Mouse (Mus musculus) cerebellum, postnatal 14 days (tissue): ENCODE data around the gene Gm49396.
A peak's percentile ranks its signal among the peaks of the same experiment; 100 is the strongest.

Experiments used
- DNase-seq, 2 experiments: peaks; one replicate each; pipeline ENCODE4 v3.0.0; 2021; ENCODE audit warnings: mixed read lengths in 2 of 2

The Gm49396 gene

DNA sequence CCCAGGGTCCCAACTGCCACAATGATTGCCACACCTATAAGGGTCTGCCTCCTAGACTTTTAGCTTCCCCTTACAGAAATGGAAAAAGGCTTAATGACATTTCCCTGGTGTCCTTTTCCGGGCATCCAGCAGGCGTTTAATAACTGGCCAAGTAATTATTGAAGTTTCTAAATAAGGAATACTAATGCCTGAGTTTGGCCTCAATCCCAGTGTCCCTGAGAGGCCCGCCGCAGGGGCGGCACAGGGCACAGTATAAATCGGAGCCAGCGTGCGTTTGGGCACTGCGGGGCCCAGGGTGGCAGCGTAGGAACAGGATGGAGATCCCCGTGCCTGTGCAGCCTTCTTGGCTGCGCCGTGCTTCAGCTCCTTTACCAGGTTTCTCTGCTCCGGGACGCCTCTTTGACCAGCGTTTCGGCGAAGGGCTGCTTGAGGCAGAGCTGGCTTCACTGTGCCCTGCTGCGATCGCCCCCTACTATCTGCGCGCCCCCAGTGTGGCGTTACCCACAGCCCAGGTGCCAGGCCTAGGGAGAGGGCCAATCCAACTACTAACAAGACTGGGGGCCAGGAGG is 10.0 kb upstream of the Gm49396 start:
- peak; percentile 69 to 76 for DNase-seq

GRCm38 (mm10) chr7:30553810-30554584 is 9.1 kb upstream of the Gm49396 start:
- no peak for DNase-seq

DNA sequence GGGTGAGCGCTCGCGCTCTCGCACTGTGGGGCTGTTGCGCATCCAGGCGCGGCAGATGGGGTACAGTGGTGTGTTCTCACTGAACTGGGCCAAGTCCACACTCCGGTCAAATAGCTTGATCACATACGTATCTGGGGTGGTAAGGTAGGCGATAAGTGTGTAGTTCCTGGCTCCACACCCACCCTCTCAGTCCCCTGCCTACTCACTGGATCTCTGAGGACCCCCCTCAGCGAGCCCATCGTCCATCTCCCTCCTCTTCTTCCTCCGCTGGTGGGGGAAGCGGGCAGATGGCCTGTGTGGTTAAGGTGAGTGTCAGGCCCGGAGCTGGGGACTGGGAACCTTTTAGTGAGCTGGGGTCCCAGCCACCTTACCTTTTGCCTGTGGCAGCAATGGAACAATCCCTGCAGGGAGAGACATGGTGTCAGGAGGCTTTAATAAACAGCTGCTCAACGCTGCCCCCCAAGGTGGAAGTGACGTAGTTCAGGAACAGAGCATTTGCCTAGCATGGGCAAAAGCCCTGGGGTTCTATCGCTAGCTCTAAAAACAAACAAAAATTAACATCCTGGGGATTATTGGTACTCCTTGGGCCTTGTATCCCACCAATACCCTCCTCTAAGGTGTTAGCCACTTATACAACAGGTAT is 6.1 kb upstream of the Gm49396 start:
- DNase-seq = peak in 1 of 2 experiments; percentile 59

DNA sequence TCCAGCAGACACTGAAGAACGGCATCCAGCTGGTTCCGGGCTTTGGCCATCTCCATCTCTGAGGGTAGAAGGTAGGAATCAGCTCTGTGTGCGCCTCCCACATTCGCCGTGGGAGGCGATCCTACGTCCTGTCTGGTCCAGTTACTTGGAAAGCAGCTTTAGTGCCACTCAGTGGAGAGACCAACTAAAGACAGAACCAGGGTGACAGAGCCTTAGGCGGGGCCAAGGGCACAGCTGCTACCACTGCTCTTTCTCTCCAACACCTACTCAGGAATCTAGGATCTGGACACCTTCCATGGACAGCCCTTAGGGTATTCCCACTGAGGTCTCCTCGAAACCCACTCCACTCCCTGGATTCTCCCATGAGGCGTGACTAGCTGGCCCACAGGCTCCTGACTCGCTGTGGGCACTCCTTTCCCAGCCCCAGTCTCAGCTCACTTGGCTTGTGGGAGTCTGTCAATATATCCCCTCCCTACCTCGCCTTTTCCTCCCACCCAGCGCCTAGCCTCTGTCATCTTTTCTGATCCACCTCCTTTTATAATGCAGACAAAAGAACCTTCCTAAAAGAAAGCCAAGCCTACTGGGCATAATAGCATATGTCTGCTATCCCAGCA is 5.1 kb upstream of the Gm49396 start:
- no peak for DNase-seq

DNA sequence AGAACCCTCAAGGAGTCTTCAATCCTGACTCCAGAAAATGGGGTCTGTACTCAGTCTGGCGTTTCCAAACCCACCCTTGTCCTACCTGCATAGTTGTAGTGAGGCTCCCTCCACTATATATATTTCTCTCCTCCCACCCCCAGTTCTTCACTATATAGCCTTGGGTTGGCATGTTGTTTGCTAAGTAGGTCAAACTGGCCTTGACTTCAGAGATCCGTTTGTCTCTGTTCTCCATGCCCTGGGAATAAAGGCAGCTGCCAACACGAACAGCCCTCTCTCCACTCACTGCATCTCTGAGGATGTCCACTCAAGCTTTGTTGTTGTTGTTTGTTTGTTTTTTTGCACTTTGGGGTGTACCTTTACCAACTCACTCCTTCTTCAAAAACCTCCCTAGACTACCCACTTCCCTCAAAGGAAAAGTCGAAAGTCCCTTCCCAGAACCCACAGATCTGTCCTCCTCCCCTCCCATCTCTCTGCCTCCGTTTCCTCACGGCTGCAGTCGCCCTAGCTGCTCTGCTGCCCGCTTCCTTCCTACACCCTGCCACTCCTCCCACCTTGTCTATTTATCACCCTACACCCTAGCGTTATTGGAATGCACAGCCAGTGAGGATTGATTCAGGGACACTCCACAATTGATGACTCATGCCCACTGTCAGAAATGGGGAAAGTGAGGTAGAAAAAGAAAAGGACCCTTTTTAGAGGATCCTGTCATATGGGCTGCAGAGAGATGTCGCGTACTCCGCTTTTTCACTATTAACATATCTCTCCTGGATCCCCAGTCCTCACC is 4.3 kb upstream of the Gm49396 start:
- DNase-seq = no peak

DNA sequence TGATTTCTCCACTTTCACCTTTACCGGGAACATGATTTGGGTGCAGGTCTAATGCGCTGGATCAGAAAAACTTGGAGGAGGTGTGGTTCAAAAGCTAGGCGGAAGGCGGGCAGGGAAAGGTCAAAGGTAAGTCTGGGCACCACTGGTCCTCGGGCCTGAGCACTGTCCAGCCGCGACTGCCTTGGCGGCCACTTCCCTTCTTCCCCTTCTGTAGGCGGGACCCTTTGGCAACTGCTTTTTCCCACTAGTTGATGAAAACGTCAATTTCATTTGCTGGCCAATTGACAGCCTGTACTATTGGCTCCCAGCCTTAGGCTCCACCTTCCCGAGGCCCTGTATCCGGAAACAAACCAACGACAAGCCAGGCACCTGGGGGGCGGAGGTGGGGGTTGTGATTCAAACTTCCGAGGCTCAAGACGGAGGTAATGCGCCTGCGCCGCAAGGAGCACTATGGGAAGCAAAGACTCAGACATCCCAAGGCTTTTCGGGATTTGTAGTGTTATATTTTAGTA is 3.6 kb upstream of the Gm49396 start, which contains the start of gene Lin37:
Gene Lin37, minus strand, starts transcription at position 396 of the 512 bp plus-strand sequence.
- DNase-seq = peak; percentile 99

DNA sequence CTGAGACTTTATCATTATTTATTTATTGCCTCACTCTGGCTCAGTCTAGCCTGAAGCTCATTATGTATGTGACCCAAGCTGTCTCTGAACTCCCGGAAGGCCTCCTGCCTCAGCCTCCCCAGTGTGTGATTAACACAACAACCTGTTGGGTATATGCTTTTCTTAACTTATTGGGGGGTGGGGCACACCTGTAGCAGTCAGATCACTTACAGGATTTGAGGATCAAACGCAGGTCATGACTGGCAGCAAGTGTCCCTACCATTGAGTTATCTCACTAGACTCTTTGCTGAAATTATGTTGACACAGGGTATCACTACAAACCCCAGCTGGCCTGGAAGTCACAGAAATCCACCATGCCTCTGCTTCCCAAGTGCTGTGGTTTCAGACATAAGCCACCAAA is 2.8 kb upstream of the Gm49396 start:
- no peak for DNase-seq

GRCm38 (mm10) chr7:30562526-30563116 is 523 bp upstream of the Gm49396 start:
- DNase-seq = no peak

DNA sequence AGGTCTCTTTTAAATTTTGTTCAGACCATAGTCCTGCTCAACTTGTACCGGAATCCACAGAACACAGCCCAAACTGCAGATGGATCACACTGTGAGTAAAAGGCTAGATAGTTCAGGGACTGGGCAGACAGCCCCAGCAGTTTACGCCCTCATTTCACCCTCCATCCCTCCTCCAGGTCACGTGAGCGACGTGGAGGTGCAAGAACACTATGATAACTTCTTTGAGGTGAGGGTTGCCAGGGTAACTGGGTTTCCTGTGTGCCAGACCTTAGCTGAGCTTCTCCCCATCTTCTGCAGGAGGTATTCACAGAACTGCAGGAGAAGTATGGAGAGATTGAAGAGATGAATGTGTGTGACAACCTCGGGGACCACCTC is 749 bp downstream of the Gm49396 start:
- DNase-seq = no peak

GRCm38 (mm10) chr7:30564970-30565571 is 1.9 kb downstream of the Gm49396 start, which contains the start of gene Igflr1:
TSS of gene Igflr1 (plus strand) at chr7:30565427.
- DNase-seq = no peak

DNA sequence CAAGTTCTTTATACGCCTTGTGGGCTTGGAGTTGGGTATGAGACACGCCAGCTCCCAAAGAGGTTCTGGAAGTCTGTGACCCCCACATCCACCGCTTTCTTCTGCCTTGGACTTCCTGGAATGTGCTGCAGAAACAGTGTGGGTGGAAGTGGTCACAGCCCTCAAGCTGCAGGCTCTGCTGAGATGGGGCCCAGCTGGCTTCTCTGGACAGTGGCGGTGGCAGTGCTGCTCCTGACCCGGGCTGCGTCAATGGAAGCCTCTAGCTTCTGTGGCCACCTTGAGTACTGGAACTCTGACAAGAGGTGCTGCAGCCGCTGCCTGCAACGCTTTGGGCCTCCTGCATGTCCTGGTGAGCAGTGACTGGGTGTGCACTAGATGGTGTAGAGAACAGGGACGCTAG is 2.9 kb downstream of the Gm49396 start:
- DNase-seq = no peak

- DNase-seq = no peak
Observed at GRCm38 (mm10) chr7:30567555-30567954, 4.4 kb downstream of the Gm49396 start.

DNA sequence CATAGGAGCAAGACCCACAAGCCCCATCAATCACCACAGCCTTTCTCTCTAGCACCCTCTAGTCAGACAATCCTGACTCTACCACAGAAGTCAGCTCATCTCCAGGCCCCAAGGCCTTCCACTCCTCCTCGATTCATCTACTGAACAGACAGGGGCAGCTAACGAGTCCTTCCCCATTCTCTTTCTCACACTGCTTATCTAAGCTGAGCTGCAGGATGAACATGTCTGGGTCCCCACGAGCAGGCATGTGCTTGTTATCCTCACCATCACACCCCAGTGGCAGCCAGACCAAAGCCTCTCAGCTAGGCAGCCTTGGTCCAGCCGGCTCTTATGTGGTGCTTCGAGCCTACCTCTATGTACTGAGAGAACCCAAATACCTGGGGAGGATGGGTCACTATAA is 9.2 kb downstream of the Gm49396 start:
- DNase-seq = no peak

DNA sequence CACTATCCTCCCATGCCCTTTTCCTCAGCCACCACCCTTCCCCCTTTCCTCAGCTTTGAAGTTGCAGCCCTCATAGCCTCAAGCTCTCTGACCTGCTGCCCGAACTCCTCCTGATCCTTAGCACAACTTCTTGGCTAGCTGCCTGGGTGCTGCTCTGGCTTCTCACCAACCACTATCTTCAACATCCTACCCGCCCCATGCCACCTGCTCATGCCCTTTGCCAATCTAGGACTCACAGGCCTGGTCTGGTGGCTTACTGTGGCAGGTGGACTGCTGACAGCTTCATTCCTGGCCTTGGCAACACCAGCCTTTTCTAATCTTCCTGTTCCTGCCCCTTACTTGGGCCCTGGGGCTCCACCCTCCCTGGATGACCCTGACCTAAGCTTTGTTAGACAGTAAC is 9.8 kb downstream of the Gm49396 start:
- DNase-seq = peak; percentile 86 to 90

DNA sequence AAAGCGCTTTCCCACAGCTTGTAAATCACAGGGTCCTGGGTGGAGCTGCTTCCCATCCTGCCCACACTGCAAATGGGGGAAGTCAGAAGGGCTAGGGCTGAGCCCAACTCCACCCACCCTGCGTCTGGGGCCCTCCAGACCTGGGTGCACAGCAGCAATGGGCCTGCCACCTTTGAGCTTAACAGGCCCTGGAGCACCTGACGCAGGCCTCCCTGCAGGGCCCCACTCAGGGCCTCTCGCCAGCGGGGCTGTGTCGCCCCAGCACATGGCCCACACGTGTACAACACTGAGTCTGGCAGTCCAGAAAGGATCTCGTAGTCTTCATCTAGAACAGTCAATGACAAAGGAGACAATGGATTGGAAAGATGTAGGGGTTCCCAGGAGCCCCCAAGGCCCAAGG is 16.8 kb downstream of the Gm49396 start:
- no peak for DNase-seq

DNA sequence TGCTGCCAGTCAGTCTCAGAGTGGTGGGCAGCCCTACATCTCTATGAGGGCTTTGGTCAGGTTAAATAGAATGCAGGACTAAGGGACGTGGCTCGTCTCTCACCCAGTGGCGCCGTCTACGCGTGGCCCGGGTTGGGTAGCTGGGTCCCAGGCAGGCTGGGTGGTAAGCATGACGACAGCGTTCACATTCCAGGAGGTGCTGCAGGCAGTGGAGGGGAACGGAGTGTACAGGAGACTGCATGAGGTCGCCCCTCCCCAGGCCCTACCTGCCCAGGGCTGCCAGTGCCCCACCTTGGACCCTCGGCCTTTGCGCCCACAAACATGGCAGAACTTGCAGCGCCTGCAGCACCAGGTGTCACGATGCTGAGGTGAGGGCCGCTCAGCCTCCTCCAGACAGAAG is 18.4 kb downstream of the Gm49396 start:
- DNase-seq = peak in 1 of 2 experiments; percentile 10

DNA sequence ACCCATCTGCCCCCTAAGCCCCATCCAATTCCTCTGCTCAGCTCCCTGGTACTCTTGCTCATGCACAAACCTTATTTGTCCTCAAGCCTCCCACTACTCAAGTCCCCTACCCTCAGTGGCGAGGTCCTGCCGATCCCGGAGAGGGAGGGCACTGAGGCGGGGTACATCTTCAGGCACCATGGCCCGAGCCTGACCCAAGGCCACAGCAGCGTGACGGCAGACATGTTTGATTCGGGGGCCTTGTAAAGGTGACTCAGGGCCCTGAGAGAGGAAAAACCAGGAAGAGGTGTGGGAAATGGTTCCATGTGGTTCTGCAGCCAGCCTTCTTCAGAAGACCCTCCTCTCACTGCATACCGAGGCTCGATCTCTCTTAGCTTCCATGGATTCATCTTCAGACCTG is 21.2 kb downstream of the Gm49396 start:
- DNase-seq = no peak

DNA sequence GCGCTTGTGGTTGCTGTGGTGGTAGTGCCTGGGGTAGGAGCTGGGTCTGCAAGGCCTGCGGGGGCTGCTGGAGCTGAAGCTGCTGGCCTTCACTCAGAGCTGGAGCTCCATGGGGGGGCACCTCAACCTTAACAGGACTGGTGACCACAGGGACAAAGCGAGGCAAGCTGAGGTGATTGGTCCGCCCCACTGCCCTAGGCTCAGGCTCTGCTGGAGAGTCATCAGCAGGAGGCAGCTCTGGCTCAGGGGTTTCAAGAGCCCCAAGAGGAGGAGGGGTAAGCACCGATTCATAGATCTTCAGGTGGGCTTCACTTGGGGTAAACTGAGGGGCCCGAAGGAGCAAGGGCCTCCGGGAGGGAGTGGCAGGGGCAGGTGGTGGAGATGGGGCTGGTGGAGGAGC is 22.0 kb downstream of the Gm49396 start:
- no peak for DNase-seq

- peak in 1 of 2 experiments; percentile 40 for DNase-seq
Observed at GRCm38 (mm10) chr7:30586455-30587020, 23.4 kb downstream of the Gm49396 start.

GRCm38 (mm10) chr7:30587842-30588667 is 24.9 kb downstream of the Gm49396 start:
- DNase-seq = peak; percentile 67 to 74
